Comparison of ENCODE assay signal across 15 mouse cellular contexts in genomic region chr8:47636032-47636431, GRCm38 (mm10).
"Had no signal": no experiment of that assay in that cellular context is flagged by ENCODE, and none has a peak within 500 bp of the region (broad histone marks: within the 10 kb centered on the region; RNA-seq: fewer than 3 reads in every experiment).

No protein-coding gene starts in this region.

- ATAC-seq: liver, postnatal 0 days; lung, postnatal 0 days had no signal

- H3K4me3 ChIP-seq: layer of hippocampus, adult 2 months; limb, embryonic 12.5 days; liver, embryonic 13.5 days; neural tube, embryonic 13.5 days had no signal

- H3K27ac ChIP-seq: layer of hippocampus, adult 2 months; limb, embryonic 12.5 days; liver, embryonic 13.5 days; neural tube, embryonic 13.5 days had no signal

- H3K4me1 ChIP-seq: limb, embryonic 12.5 days; liver, embryonic 13.5 days; neural tube, embryonic 13.5 days had no signal

- DNase-seq: kidney, postnatal 10 days; kidney, postnatal 4 days; liver; liver, embryonic 13.5 days; liver, postnatal 0 days; lung, postnatal 36 days; retina, postnatal 1 day; right cerebral cortex, postnatal 4 days; spleen, adult 18-20 months; thymus, adult 18-20 months; thymus, postnatal 14 days had no signal

- H3K4me2 ChIP-seq: limb, embryonic 12.5 days; liver, embryonic 13.5 days; neural tube, embryonic 13.5 days had no signal

- H3K36me3 ChIP-seq: limb, embryonic 12.5 days; liver, embryonic 13.5 days; neural tube, embryonic 13.5 days had no signal

- H3K9ac ChIP-seq: limb, embryonic 12.5 days; liver, embryonic 13.5 days; liver, postnatal 0 days; neural tube, embryonic 13.5 days had no signal

- H3K27me3 ChIP-seq: limb, embryonic 12.5 days; liver, embryonic 13.5 days; neural tube, embryonic 13.5 days had no signal
